Mouse (Mus musculus) forelimb bud, embryonic 11.5 days (tissue): ENCODE results near the gene Rem1.

Experiments
- DNase-seq: peaks from one replicate; pipeline ENCODE4 v3.0.0-alpha.2; 2012; ENCODE audit warnings: low read depth, low spot score

Gene Rem1

DNA sequence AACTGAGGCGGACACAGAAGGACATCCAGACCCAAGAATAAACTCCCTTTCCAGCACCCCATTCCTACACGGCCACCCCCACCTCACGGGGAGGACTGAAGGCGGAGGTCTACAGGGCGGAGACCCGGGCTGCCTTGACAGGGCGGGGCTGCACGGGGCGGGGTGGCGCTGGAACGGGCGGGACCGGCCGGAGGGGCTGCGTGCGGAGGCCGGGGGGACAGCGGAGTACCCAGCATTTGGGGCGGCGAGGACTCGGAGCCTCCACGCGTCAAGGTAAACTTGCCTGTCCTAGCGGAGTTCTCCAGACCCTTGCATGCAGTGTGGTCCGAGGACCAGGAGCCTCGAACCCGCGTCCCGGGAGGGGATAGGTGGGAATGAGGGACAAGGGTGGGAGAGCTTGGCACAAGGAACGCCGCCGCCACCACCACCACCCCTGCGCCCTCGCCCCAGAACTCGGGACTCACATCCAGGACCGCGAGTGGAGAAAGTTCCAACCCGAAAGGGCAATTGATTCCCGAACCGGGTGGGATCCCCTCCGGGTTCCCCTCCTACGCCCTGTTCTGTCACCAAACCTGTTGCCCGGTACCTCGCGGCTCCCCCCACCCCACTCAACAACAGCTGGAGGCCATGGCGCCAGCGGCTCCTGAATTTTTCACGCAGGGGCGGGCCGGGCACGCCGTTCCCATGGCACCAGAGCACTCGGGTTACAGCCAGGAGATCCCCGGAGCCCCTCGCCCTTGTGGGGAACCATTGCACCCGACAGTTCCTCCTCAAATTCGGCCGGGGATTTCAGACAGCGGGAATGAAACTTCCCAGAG, at the start of gene Rem1:
Gene Rem1 (plus strand): TSS at position 178 of the 818 bp plus-strand sequence.
- peak; percentile 23 for DNase-seq

DNA sequence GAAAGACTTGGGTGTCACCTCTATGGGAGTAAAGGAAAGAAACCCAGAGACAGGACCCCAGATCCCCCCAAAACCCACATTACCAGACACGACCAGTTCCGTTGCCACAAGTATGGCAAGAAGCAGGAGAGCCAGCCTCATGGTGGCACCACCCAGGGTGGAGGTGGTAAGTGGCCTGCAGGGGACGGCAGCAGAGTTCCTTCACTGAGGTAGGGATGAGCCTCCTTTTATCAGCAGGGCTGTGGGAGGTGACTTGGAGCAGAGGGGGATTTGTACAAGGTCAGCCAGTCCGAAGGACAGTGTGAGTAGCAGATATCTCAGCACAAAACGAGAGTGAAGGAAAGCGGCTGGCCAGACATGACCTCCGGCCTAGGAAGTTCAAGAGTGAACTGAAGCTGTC, 46.6 kb upstream of the Rem1 start, which contains the start of gene Defb19:
Gene Defb19 (minus strand): TSS at position 206 of the 400 bp plus-strand sequence.
- no peak for DNase-seq

DNA sequence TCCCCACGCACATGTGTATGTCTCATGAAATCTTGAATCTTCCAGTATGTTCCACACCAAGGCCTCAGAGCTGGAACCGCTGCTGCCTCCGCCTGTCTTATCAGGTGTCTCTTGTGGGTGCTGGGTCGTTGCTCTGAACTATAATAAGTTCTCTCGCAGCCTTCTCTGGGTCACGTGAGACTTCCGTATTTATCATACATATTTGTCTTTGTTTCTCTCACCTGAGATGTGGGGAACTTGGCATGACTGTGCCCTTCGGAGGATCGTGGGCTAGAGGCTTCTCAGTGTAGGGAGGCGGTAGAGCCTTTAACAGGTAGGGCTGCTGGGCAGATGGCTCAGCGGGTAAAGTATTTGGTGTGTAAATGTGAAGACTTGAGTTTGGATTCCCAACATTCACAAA, 46.1 kb upstream of the Rem1 start:
- DNase-seq, result no peak

DNA sequence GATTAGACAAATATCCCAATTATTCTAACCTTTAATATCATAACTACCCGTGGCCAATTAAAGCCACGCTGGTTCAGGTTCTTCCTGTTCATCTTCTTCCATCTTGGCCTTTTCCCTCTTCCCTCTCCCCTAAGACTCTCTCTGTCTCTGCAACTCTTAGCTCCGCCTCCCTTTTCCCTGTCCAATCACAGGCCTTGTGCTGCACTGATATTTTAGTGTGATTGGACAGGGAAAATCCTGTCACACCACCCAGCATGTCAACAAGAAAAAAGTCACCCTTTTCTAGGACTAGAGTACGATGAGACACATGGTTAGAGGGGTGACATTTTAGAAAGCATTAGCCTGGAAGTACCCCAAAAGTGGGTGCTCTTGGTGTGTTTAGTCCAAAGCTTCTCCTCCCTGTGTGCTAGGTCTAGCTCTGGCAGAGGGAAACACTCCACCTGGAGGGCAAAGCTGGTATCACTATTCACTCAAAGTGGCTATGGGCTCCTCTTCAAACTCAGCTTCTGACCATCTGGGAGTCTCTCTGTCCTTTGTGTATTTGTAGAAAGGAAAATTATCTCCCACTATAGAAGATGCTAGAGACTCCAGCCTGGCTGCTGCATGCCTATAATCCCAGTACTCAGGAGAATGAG, 39.7 kb upstream of the Rem1 start:
- DNase-seq, result no peak

- DNase-seq, result no peak
These were observed 38.3 kb upstream of the Rem1 start for GRCm38 (mm10) chr2:152588450-152588849.

DNA sequence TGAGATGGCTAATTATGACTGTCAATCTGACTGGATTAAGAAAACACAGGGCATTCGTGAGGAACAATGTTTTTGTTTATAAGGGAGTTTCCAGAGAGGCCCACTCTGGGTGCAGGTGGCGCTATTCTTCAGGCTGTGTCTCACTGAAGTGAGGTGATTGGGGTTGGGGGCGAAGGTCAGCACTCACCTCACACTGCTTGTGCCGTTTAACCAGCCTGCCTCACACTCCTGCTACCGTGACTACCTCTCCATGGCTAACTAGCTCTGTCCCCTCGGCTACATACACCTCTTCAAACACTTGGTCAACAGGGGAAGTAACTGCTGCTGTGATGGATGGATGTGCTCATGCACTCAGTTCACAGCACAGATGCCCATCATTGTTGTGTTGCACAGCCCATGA, 37.7 kb upstream of the Rem1 start:
- DNase-seq, result no peak

GRCm38 (mm10) chr2:152599299-152599698, 27.5 kb upstream of the Rem1 start, which contains the start of gene Defb45:
Defb45 (minus strand) TSS chr2:152599399.
- no peak for DNase-seq

DNA sequence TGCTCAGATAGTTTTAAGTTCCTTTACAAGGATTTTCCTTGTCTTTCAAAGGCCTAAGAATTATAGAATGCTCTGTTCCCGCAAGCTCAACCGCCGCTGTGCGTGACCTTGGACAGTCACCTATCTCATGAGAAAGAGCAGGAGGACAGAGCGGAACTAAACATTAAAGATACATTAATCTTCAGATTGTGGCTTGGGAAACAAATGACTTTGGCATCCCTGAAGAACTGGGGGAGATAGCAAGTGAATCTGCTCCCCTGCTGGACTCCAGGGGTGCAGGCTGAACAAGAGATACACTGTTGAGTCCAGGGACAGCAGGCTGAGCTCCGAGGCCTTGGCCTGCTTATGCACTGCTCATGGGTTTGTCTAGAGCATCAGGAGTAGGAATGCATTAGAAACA, 26.7 kb upstream of the Rem1 start:
- DNase-seq, result no peak

GRCm38 (mm10) chr2:152601275-152601960, 25.3 kb upstream of the Rem1 start:
- DNase-seq, result no peak

DNA sequence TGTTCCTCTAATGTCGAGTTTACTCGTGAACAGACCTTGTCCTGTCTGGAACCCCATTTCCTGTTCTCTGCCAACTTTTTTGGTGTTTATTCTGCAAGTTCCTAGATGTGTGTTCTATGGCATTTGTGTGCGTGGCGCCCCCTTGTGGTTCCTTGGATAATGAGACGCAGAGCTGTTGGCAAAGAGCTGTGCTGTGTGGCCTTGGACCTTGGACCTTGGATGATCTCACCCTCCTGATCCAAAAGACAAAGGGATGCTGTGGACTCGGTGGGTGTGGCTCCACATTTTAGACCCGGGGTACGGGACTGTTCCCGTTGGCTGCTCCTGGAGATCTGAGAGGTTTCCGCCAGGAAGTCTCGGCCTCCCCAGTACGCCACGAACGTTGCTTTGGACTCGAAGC, 22.7 kb upstream of the Rem1 start, which contains the start of gene Defb36:
Gene Defb36 (plus strand): TSS at position 271 of the 400 bp plus-strand sequence.
- DNase-seq, result no peak

DNA sequence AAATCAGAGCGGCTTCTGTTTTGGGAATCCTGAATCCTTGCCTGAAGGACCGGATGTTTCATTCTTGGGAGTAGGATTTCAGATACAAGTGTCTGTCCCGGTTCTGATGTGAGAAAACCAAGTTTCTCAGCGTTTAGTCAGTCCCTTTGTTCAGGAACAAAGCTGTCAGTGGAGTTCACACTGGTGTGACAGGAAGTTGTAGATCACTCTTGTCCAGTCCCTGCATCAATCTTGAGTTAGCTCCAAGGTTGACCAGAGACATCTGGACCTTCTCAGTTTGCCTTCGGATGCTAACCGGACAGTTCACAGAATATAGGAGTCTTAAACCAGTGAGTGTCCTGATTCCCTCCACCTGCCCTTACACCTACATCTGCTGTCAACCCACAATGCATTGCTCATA, 19.0 kb upstream of the Rem1 start:
- DNase-seq, result no peak

DNA sequence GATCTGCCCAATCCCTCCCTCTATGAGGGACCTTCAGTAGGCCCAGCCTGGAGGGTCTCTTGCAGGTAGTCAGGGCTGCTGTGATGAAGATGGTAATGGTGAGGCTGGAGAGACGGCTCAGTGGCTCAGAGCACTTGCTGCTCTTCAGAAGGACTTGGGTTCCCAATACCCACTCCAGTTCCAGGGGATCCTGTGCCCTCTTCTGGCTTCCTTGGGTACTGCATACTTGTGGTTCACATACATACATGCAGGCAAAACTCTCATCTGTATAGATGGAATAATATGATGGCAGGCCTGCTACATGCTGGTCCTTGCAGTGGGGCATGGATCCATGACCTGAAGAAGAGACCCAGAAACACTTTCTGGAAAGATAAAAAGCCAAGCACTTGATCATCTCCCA, 18.0 kb upstream of the Rem1 start:
- no peak for DNase-seq

DNA sequence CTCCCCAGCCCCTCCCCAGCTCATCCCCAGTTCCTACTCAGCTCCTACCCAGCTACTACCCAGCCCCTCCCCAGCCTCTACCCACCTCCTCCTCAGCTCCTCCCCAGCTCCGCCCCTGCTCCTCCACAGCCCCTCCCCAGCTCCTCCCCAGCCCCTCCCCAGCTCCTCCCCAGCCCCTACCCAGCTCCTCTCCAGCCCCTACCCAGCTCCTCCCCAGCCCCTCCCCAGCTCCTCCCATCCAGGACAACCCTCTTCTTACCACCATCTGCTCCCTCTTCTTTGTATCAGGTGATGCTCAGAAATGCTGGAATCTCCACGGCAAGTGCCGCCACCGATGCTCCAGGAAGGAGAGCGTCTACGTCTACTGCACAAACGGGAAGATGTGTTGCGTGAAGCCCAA, 14.6 kb upstream of the Rem1 start:
- DNase-seq, result no peak

DNA sequence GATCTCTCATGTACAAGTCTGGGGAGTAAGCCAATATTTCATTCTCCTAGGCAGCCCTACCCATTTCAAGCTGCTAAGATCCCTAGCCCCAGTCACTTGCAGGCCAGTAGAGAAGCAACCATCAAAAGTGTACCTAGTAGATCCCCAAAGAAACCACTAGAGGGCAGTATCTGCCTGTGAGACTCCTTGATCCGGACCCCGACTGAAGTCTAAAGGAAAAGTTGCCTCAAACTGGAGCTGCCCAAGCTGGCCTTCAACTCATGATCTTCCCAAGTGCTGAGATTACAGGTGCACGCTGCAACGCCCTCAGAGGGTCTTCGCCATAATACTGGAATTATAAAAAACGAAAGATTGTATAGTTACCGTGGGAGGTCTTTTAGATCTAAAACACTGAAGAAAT, 11.2 kb upstream of the Rem1 start:
- DNase-seq, result peak; percentile 84

DNA sequence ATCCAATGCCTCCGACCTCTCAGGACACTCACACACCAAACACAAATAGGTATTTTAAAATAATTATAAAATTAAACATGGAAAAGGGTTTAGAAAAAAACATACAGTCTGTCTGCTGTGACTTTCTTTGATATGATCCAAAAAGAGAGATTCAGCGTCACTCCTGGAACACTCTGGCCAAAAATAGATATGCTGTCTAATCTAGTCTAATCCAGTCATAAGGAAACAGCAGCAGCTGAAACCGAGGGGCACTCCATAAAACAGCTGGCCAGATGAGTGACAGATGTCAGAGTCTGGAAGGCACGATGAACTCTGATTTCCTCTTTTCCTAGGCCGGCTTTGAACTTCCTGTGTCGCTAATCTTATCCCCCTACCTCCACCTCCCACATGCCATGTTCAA, 10.3 kb upstream of the Rem1 start:
- DNase-seq, result no peak

GRCm38 (mm10) chr2:152617374-152617773, 9.4 kb upstream of the Rem1 start:
- no peak for DNase-seq

- no peak for DNase-seq
These were observed 6.2 kb upstream of the Rem1 start for GRCm38 (mm10) chr2:152620367-152621134.

- DNase-seq, result no peak
These were observed 4.6 kb upstream of the Rem1 start for GRCm38 (mm10) chr2:152622151-152622550.

- no peak for DNase-seq
These were observed 3.8 kb upstream of the Rem1 start, which contains the start of gene Defb25 for GRCm38 (mm10) chr2:152622953-152623352. Defb25 (minus strand) TSS chr2:152623053.

GRCm38 (mm10) chr2:152624566-152624965, 2.2 kb upstream of the Rem1 start:
- DNase-seq, result no peak

DNA sequence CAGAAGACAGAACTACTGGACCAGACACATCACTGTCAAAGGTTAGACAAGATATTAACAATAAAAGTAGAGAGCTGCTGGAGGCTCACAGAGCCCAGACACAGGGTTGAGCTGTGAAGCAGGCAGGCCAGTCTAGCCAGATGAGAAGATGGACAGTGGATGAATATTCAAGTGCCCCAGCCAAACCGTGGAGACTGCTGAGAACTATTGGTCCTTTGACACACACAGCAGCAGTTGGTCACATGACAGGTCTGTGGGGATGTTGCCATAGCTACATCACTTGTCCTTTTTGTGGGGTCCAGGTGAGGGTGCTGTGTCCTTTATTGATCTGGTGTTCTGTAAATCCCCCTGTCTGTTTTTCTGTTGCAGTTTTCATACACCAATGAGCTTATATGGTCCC, 1.5 kb upstream of the Rem1 start:
- DNase-seq, result no peak

- DNase-seq, result no peak
These were observed 1.3 kb downstream of the Rem1 start for GRCm38 (mm10) chr2:152628066-152628465.
